Mouse (Mus musculus) CH12.LX (cell line): ENCODE measurements at regions not wholly inside any gene's neighbourhood (a gene's known extent, or its start where the extent isn't known, plus 50 kb on each side); places are given as distances from the start of the nearest gene placed in this dataset.

ENCODE experiments used
- DNase-seq: peaks from one replicate; pipeline ENCODE4 v3.0.0-alpha.2; 2013; ENCODE audit errors: extremely low read depth
- H3K27ac ChIP-seq: 2 replicates; pipeline ENCODE4 v1.5.1; 2012; ENCODE audit warnings: low read depth, mild to moderate bottlenecking, control low read depth, moderate library complexity; ENCODE audit not compliant: insufficient read depth
- H3K27me3 ChIP-seq: replicated peaks from 2 replicates; pipeline ENCODE3; 2012; ENCODE audit warnings: inconsistent platforms
- H3K36me3 ChIP-seq, 2 experiments: replicated peaks in 1 of 2; 2 replicates each; pipeline versions ENCODE3 to v1.6.1; 2012; ENCODE audit warnings: inconsistent platforms in 1 of 2, low read length in 1 of 2, mild to moderate bottlenecking in 1 of 2, mixed read lengths in 1 of 2, moderate library complexity in 1 of 2; ENCODE audit not compliant: control insufficient read depth in 1 of 2, insufficient read depth in 1 of 2
- H3K4me1 ChIP-seq, 2 experiments: 2 replicates each; pipeline ENCODE4 v1.6.1; 2012; ENCODE audit warnings: inconsistent platforms in 1 of 2, moderate library complexity in 1 of 2; ENCODE audit not compliant: insufficient read depth in 2 of 2, control insufficient read depth in 1 of 2
- H3K4me2 ChIP-seq: 2 replicates; pipeline ENCODE4 v1.6.1; 2012; ENCODE audit warnings: low read depth, mild to moderate bottlenecking, control low read depth; ENCODE audit not compliant: poor library complexity, insufficient read depth, severe bottlenecking
- H3K4me3 ChIP-seq, 3 experiments: fragments of 150-350 bp in 1 of 3; sonication (generic) in 1 of 3; replicated peaks in 1 of 3; 2 replicates each; pipeline versions ENCODE3 to v1.5.1; 2011 to 2012; ENCODE audit warnings: low read depth in 2 of 3, low read length in 2 of 3, mild to moderate bottlenecking in 2 of 3, moderate library complexity in 2 of 3, control low read depth in 1 of 3, improper control_type of control experiment in 1 of 3, inconsistent platforms in 1 of 3, mixed read lengths in 1 of 3; ENCODE audit not compliant: poor library complexity in 1 of 3
- H3K79me2 ChIP-seq: replicated peaks from 2 replicates; pipeline ENCODE4 v1.6.1; 2012; ENCODE audit warnings: mild to moderate bottlenecking, moderate library complexity; ENCODE audit not compliant: control insufficient read depth, poor library complexity, insufficient read depth, severe bottlenecking; ENCODE audit errors: extremely low read depth
- H3K9ac ChIP-seq: 2 replicates; pipeline ENCODE4 v1.6.1; 2012; ENCODE audit warnings: low read depth, mild to moderate bottlenecking, control low read depth, moderate library complexity; ENCODE audit not compliant: insufficient read depth
- H3K9me3 ChIP-seq: replicated peaks from 2 replicates; pipeline ENCODE3; 2012; ENCODE audit warnings: low read length, inconsistent platforms, mixed read lengths
- BHLHE40 ChIP-seq: IDR thresholded peaks from 2 replicates; pipeline ENCODE4 v1.6.1; 2011; ENCODE audit warnings: mild to moderate bottlenecking, low read depth, low read length, improper control_type of control experiment
- CHD1 ChIP-seq: IDR thresholded peaks from 2 replicates; pipeline ENCODE4 v1.6.1; 2012; ENCODE audit warnings: low read depth, low read length, improper control_type of control experiment, inconsistent platforms
- CTCF ChIP-seq, 2 experiments: IDR thresholded peaks in 1 of 2; conservative IDR thresholded peaks in 1 of 2; 2 replicates each; pipeline ENCODE4 v1.5.1; 2011 to 2012; ENCODE audit warnings: low read depth in 2 of 2, low read length in 2 of 2, improper control_type of control experiment in 1 of 2, inconsistent platforms in 1 of 2, mild to moderate bottlenecking in 1 of 2, moderate library complexity in 1 of 2
- E2F4 ChIP-seq: IDR thresholded peaks from 2 replicates; pipeline ENCODE4 v1.6.1; 2011; ENCODE audit warnings: low read depth, low read length, improper control_type of control experiment; ENCODE audit not compliant: insufficient replicate concordance
- ELF1 ChIP-seq: IDR thresholded peaks from 2 replicates; pipeline ENCODE4 v1.6.1; 2014; ENCODE audit warnings: low read depth, mild to moderate bottlenecking, inconsistent platforms, low read length, improper control_type of control experiment
- EP300 ChIP-seq: IDR thresholded peaks from 2 replicates; pipeline ENCODE4 v1.6.1; 2011; ENCODE audit warnings: low read length, improper control_type of control experiment
- HCFC1 ChIP-seq: IDR thresholded peaks from 2 replicates; pipeline ENCODE4 v1.6.1; 2012; ENCODE audit warnings: low read depth, mild to moderate bottlenecking, inconsistent platforms, low read length, improper control_type of control experiment
- IRF4 ChIP-seq: IDR thresholded peaks from 2 replicates; pipeline ENCODE4 v1.6.1; 2014; ENCODE audit warnings: low read depth, mild to moderate bottlenecking, inconsistent platforms, low read length, improper control_type of control experiment
- JUN ChIP-seq: IDR thresholded peaks from 2 replicates; pipeline ENCODE4 v1.6.1; 2011; ENCODE audit warnings: low read depth, mild to moderate bottlenecking, low read length, improper control_type of control experiment, moderate library complexity; ENCODE audit not compliant: insufficient read depth
- JUND ChIP-seq: conservative IDR thresholded peaks from 2 replicates; pipeline ENCODE4 v1.6.1; 2011; ENCODE audit warnings: low read depth, low read length, improper control_type of control experiment
- KAT2A ChIP-seq: IDR thresholded peaks from 2 replicates; pipeline ENCODE4 v1.6.1; 2012; ENCODE audit warnings: low read length, improper control_type of control experiment, inconsistent platforms; ENCODE audit not compliant: insufficient replicate concordance
- MAX ChIP-seq: IDR thresholded peaks from 2 replicates; pipeline ENCODE4 v1.6.1; 2011; ENCODE audit warnings: low read length, improper control_type of control experiment
- MXI1 ChIP-seq: IDR thresholded peaks from 2 replicates; pipeline ENCODE4 v1.6.1; 2011; ENCODE audit warnings: mild to moderate bottlenecking, low read depth, low read length, improper control_type of control experiment
- NELFE ChIP-seq: IDR thresholded peaks from 2 replicates; pipeline ENCODE4 v1.6.1; 2011; ENCODE audit warnings: low read depth, low read length, improper control_type of control experiment
- PAX5 ChIP-seq: IDR thresholded peaks from 2 replicates; pipeline ENCODE4 v1.6.1; 2012; ENCODE audit warnings: low read length, inconsistent platforms, mixed read lengths
- POLR2A ChIP-seq: IDR thresholded peaks from 2 replicates; pipeline ENCODE4 v1.6.1; 2011; ENCODE audit warnings: low read depth, mild to moderate bottlenecking, improper control_type of control experiment, low read length
- RAD21 ChIP-seq: IDR thresholded peaks from 2 replicates; pipeline ENCODE4 v1.6.1; 2011; ENCODE audit warnings: low read depth, mild to moderate bottlenecking, low read length, improper control_type of control experiment, moderate library complexity
- RCOR1 ChIP-seq: conservative IDR thresholded peaks from 2 replicates; pipeline ENCODE4 v1.6.1; 2012; ENCODE audit warnings: low read depth, mild to moderate bottlenecking, inconsistent platforms, low read length, improper control_type of control experiment
- SIN3A ChIP-seq: IDR thresholded peaks from 2 replicates; pipeline ENCODE4 v1.6.1; 2012; ENCODE audit warnings: low read length, improper control_type of control experiment, inconsistent platforms
- SMC3 ChIP-seq: IDR thresholded peaks from 2 replicates; pipeline ENCODE4 v1.6.1; 2011; ENCODE audit warnings: low read depth, low read length, improper control_type of control experiment
- TCF12 ChIP-seq: IDR thresholded peaks from 2 replicates; pipeline ENCODE4 v1.6.1; 2014; ENCODE audit warnings: low read depth, mild to moderate bottlenecking, inconsistent platforms, low read length, improper control_type of control experiment
- UBTF ChIP-seq: IDR thresholded peaks from 2 replicates; pipeline ENCODE4 v1.6.1; 2012; ENCODE audit warnings: low read depth, mild to moderate bottlenecking, inconsistent platforms, low read length, improper control_type of control experiment, moderate library complexity
- USF1 ChIP-seq: IDR thresholded peaks from 2 replicates; pipeline ENCODE4 v1.6.1; 2014; ENCODE audit warnings: low read depth, mild to moderate bottlenecking, inconsistent platforms, low read length, improper control_type of control experiment
- ZC3H11A ChIP-seq: IDR thresholded peaks from 2 replicates; pipeline ENCODE4 v1.6.1; 2012; ENCODE audit warnings: low read depth, mild to moderate bottlenecking, inconsistent platforms, low read length, improper control_type of control experiment
- ZKSCAN1 ChIP-seq: IDR thresholded peaks from 2 replicates; pipeline ENCODE4 v1.6.1; 2012; ENCODE audit warnings: low read depth, inconsistent platforms, low read length, improper control_type of control experiment, borderline replicate concordance
- ZMIZ1 ChIP-seq: IDR thresholded peaks from 2 replicates; pipeline ENCODE4 v1.6.1; 2012; ENCODE audit warnings: low read depth, mild to moderate bottlenecking, inconsistent platforms, low read length, improper control_type of control experiment
- dilution Hi-C: fragments of 300-500 bp; cut with MboI; formaldehyde crosslinking; loops from 2 replicates; pipeline ENCODE4 v1.14.3; 2020; ENCODE audit warnings: low sequenced_read_pairs; ENCODE audit not compliant: extremely low pct_unique_long_range_greater_than_20kb, extremely low pct_ligation_motif_present
- in situ Hi-C: fragments of 300-500 bp; cut with MboI; formaldehyde crosslinking; loops from 3 replicates; pipeline ENCODE4 v1.14.3; 2019; ENCODE audit warnings: low sequenced_read_pairs, low pct_ligation_motif_present, low pct_unique_long_range_greater_than_20kb, mixed read lengths

- H3K4me3 ChIP-seq: no peak overlapping the region
- H3K4me1 ChIP-seq: peaks cover 0 to 3% of the 10 kb centered on the region in 2 experiments; a peak in 1 of 4 replicates
- H3K79me2 ChIP-seq: no peaks in the 10 kb centered on the region
- dilution Hi-C loops (no loop called here), in situ Hi-C loops (no loop called here)
- H3K4me2 ChIP-seq: no peak overlapping the region
- no peak overlapping the region for H3K9ac ChIP-seq
- H3K27me3 ChIP-seq: peaks cover 23% of the 10 kb centered on the region
- no peaks in the 10 kb centered on the region for H3K36me3 ChIP-seq
- no peak for TF ChIP-seq MAX
- no peak for TF ChIP-seq EP300
- TF ChIP-seq RAD21: no peak
- no peak for TF ChIP-seq POLR2A
- TF ChIP-seq RCOR1: no peak
- TF ChIP-seq CTCF (conservative IDR thresholded peaks at IDR 0.05 in 1 of 2, IDR thresholded peaks at IDR 0.05 in 1 of 2; ENCODE audit: low read depth in 2 of 2, low read length in 2 of 2): no peak
- TF ChIP-seq JUN: no peak
- no peak for TF ChIP-seq CHD1
- no peak for TF ChIP-seq HCFC1
- TF ChIP-seq UBTF: no peak
- no peak for TF ChIP-seq TCF12
- no peak for TF ChIP-seq USF1
- TF ChIP-seq IRF4: no peak
- TF ChIP-seq ZMIZ1: no peak
- TF ChIP-seq SMC3: no peak
- no peak for TF ChIP-seq BHLHE40
- DNase-seq: no peak
- no peak overlapping the region for H3K27ac ChIP-seq
- H3K9me3 ChIP-seq: no peaks in the 10 kb centered on the region
Measured at GRCm38 (mm10) chr14:24617393-24617861, 130.5 kb downstream of the Rps24 start.

DNA sequence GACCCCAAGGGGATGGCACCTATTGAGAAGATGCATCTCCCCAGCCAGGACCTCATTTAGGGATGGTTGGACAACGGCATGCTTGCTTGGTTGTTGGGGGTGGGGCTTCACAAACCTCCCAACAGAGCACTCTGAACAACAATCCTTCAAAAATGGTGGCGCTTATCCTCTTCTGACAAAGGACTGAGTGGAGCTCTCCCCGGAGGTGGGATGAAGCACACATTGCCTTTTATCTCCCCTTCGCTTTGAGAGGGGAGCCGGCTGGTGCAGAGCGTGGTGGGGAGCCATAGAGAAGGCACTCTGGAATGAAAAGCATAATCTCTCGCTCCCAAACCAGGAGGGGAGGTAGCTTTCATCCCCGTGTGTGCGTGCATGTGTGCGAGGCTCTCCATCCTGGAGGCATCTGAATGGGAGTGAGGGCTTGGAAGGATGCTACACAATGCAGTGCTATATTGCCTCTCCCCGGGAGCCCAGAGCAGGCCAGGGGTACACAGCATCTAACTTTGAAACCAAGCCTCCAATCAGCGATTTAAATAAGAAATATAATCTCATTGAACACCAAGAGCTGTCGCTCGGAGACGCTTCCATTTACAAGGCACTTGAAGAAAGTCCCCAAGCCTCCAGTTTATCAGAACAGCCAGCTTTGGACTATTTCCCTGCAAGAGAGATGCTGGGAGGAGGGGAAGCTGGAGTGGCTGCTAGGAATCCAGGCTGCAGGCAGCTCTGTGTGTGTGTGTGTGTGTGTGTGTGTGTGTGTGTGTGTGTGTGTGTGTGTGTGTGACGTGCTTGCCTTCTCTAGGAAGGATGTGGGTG lies 131.5 kb downstream of the Rps24 start:
- peaks cover 0 to 13% of the 10 kb centered on the region in 2 experiments; a peak in 2 of 4 replicates for H3K4me1 ChIP-seq
- no peaks in the 10 kb centered on the region for H3K9me3 ChIP-seq
- in situ Hi-C loops: no loop called here
- no peak for DNase-seq
- H3K4me3 ChIP-seq: no peak overlapping the region
- dilution Hi-C loops: no loop called here
- H3K4me2 ChIP-seq: no peak overlapping the region
- TF ChIP-seq CTCF (conservative IDR thresholded peaks at IDR 0.05 in 1 of 2, IDR thresholded peaks at IDR 0.05 in 1 of 2; ENCODE audit: low read depth in 2 of 2, low read length in 2 of 2) (no peak), NELFE (no peak), SIN3A (no peak), PAX5 (no peak), KAT2A (no peak), RAD21 (no peak), EP300 (no peak), E2F4 (no peak), MXI1 (no peak), BHLHE40 (no peak), HCFC1 (no peak), ELF1 (no peak), ZC3H11A (no peak), RCOR1 (no peak), ZMIZ1 (no peak), JUN (no peak), ZKSCAN1 (no peak), JUND (no peak), USF1 (no peak)
- no peak overlapping the region for H3K9ac ChIP-seq
- H3K79me2 ChIP-seq: no peaks in the 10 kb centered on the region
- no peak overlapping the region for H3K27ac ChIP-seq
- H3K27me3 ChIP-seq: peaks cover 21% of the 10 kb centered on the region
- H3K36me3 ChIP-seq: no peaks in the 10 kb centered on the region
